Mouse (Mus musculus): ENCODE measurements around the gene Slc22a15.
"Not testable (repeated sequence)": the region's sequence is repeated elsewhere in the genome, so short reads cannot be mapped to it uniquely, and the experiment has no call there.

- TF ChIP-seq HCFC1 (IDR thresholded peaks at IDR 0.05; ENCODE audit: borderline replicate concordance, insufficient read depth, low read length); ZNF384 (IDR thresholded peaks at IDR 0.05; ENCODE audit: low read depth, low read length); CHD2 (IDR thresholded peaks at IDR 0.05; ENCODE audit: low read depth, low read length); MAFK (IDR thresholded peaks at IDR 0.05; ENCODE audit: insufficient read depth, low read depth, low read length): not testable (repeated sequence)
Measured at GRCm38 (mm10) chr3:101820708-101821107, 103.5 kb downstream of the Slc22a15 start.
